Mouse (Mus musculus) megakaryocyte progenitor cell, adult 5-6 weeks (primary cell): ENCODE results near the gene Mrpl21. TPM values are rescaled to one million over a fixed set of nuclear protein-coding genes. Genes with fewer than 3 reads are reported as not detected.
A peak's percentile ranks its signal among the peaks of the same experiment; 100 is the strongest.

ENCODE experiments used
- ATAC-seq: replicated peaks from 2 replicates; pipeline ENCODE4 v1.8.0; 2016; ENCODE audit warnings: mild to moderate bottlenecking, moderate TSS enrichment, inconsistent platforms; ENCODE audit not compliant: poor library complexity
- total RNA-seq, 2 experiments: library from RNA; stranded (forward) in 1 of 2; stranded (reverse) in 1 of 2; fragments of 157-497, 149-512 nt in 1 of 2; fragments of 200-1000 nt in 1 of 2; gene quantifications; 2 replicates each; pipeline versions ENCODE4 v1.2.3 to v1.2.4; 2015 to 2017

Mrpl21 gene
- total RNA-seq (2015): 106 and 119 TPM in 2 replicates
- 88.8 and 102 TPM in 2 replicates for total RNA-seq (2017)

DNA sequence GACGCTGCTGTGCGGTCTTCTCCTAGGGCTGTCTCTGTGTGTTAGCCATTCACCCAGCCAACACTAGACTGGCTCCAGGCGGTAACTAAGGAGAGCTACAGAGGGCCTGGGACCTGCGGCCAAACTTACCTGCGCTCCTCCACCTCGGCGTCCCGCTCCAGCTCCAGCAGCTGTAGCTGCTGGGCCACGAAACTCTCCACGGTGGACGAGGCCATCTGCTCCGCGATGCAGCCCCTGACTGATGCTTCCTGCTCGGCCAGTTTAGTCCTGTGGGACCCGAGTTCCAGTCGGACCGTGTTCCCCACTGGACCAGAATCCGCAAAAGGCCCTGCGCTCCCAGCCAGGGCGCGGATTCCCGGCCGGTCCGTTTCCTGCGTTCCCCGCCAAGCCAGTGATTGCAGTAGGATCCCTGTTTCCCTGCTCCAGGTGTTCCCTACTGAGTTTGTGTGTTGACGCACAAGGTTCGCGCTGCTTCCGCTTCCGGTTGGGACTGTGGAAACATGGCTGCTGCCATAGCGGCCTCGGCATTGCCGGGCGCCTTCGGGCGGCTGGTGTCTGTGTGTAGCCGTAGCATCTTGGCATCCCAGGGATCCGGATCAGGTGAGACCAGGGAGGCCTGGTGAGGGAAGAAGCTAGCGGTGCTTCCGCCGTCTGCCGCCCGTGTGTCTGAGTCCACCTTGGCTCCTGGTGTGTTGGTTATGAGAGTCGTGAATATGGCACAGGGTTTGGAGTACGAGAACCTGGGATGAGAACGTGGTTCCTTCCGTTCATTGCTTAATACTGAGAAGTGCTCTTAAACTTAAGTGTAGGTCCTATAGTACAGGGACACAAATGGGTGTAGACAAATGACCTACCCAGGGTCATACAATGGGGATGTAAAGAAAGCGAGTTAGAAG is at the start of gene Mrpl21, which contains the start of gene Ighmbp2:
TSS of gene Mrpl21 (plus strand) at position 330 of the 896 bp plus-strand sequence.
TSS of gene Ighmbp2 (minus strand) at position 446 of the 896 bp plus-strand sequence.
- peak; percentile 93 for ATAC-seq

GRCm38 (mm10) chr19:3260016-3260415 is 22.7 kb upstream of the Mrpl21 start:
- no peak for ATAC-seq

DNA sequence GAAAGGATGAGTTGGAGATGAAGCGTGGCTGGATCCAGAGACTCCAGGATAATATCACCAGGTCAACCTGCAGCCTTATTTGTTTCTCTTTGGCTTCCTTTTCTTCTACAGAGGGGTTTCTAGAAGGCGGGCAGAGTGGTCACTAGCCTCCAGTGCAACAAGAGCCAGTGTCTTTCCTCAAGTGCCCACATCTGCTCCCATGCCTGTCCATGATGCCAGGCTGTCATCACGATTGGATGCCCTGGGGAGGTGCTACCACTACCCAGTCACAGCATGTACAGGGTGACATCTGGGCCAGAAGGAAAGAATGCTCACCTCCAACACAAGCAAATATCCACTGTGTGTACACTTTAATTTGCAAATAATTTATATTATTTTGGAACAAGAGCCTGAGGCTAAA is 22.1 kb upstream of the Mrpl21 start:
- no peak for ATAC-seq

GRCm38 (mm10) chr19:3261336-3261735 is 21.4 kb upstream of the Mrpl21 start:
- no peak for ATAC-seq

DNA sequence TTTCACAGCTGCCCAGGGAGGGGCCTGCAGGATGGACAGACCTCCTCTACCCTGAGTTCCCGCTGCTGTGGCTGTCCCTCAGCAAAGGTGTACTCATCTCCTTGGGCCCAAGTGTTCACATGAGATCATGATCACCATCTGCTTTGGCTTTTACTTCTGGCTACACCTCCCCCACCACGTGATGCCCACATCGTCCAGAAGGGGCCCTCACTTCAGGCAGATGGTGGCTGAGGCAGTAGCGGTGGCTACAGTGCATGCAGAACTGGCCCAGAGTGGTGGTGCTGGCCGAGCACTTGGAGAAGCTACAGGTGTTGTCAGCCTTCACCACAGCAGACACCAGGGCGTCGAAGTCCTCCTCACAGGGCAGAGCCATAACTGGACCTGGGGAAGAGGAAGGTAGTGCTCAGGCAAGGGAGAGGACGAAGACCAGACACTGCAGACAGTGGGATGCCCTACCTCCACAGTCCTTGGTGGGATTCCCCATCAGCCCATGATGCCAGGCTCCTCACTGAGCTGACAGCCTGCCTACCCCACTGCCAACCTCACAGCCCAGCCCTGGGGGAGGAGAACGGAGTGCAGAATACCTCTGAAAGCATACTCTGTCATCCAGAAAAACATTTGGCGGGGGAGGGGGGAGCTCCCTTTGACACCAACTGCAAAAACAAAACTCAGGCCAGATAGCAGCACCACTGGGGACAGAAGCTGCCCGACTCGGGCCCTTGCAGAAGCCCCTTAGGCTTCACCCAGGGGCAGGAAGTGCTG is 20.8 kb upstream of the Mrpl21 start:
- ATAC-seq: no peak

DNA sequence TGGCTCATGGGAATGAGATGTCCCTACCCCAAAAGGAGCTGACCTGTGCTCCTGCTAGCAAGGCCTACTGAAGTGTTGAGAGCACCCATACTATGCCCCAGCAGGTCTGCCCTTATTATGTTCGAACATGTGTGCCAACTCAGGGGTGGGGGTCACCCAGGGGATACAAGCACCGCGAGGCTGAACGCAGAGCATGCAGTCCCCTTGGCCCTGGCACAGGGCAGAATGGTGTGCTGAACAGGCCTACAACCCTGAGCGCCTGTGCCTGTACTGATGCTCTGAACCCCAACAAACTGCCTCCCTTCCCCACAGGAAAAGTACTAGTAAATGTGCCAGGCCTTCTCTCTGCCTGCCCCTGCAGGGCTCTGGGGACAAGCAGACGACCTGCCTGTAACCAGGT is 18.4 kb upstream of the Mrpl21 start:
- no peak for ATAC-seq

GRCm38 (mm10) chr19:3265180-3265579 is 17.5 kb upstream of the Mrpl21 start:
- ATAC-seq: no peak

DNA sequence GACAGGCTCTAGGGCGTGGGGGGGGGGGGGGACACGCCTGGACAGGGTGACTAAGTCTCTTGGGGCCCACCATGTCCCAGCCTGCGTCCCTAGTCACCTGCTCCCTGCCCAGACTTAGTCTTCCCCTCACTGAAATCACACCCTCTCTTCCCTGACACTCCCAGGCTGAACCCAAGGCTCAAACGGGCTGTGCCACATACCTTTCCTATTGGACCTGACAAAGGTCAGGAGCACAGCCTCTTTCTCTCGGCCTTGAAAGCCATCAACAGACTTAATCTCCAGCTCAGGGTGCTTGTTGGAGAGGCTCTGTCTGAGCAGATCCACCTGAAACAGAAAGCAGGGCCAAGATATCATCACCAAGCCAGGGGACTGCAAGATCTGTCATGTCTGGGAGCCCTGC is 16.6 kb upstream of the Mrpl21 start:
- no peak for ATAC-seq

DNA sequence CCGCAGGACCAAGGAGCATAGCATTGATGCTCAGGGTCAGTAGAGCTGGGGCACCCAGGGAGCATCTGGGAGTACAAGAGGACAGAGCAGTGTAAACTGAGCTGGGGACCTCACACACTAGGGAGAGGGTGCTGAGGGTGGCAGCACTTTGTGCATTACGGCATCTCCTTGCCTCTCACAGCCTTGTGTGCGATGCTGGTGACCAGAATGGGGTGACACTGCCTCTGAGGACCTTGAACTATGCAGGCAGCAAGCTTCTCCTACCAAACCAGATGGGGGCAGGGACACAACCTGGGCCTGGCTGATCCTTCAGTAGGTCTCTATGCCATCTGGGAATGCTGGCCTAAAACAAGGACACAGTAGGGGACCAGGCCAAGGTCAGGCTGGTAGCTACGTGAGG is 16.0 kb upstream of the Mrpl21 start:
- no peak for ATAC-seq

GRCm38 (mm10) chr19:3267340-3267739 is 15.4 kb upstream of the Mrpl21 start:
- ATAC-seq: no peak

DNA sequence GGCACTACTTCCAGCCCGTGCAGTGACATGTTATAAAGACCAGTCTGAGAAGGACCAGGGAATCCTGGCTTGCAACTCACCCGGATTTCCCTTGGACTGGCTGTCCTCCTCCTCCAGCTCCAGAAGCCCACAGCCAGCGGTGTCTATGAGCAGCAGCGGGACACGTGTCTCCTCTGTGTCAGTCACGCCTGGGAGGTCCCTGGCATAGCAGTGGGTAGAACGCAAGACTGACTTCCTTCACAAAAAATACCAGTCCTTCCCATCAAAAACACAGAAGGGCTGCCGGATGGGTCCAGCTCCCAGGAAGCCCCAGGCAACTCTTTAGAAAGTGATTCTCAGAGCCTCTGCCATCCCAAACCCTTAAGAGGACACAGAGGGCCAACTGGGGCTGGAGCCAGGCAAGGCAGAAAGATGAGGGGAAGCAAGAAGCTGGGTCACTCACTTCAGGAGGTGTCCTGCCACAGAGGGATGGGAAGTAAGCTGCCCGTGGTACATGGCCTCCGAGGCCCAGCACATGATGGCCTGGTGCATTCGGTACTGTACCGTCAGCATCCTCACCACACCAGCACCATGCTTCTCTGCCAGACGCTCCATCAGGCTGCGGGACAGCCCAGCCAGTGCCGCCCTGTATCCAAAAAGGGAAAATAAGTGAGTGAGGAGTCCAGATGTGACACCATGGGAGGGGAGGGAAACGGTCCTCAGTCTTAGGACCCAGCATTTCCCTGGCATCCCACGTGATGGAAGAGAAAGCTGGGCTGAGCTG is 14.3 kb upstream of the Mrpl21 start:
- no peak for ATAC-seq

- no peak for ATAC-seq
Observed at GRCm38 (mm10) chr19:3269279-3269678, 13.4 kb upstream of the Mrpl21 start.

DNA sequence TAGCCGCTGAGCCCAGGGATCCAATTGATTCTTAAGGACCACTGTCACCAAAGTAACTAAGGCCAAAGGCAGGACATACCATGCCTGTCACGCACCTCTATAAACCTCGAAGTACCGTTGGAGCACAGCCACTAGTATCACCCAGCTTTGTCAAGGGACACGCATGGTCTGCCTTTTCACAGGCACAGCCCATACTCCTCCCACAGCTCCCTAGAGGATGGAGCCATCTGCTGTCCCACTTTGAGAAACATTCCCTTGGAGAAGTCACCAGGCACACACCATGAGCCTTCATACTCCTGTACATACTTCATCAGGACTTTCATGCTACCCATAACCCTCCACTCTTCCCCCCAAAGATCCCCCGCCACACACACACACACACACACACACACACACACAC is 12.9 kb upstream of the Mrpl21 start:
- ATAC-seq: no peak

GRCm38 (mm10) chr19:3271366-3271765 is 11.3 kb upstream of the Mrpl21 start:
- no peak for ATAC-seq

DNA sequence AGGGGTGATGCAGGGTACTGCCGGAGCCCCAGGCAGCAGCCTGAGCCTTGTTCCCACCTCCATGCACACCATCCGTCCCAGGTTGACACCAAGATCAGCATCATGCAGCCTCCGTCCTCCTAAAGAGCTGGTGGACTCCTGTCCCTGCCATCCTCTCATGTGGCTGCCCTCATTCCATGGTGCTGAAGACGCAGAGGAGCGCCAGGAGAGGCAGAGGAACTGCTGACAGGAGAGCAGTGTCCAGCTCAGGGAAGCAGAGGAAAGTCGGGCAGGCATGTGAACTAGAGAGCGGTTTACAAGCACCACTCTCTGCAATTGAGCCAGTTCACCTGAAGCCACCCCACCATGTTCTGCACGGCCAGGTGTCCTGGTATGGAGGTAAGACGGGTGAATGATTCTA is 9.4 kb upstream of the Mrpl21 start:
- ATAC-seq: no peak

DNA sequence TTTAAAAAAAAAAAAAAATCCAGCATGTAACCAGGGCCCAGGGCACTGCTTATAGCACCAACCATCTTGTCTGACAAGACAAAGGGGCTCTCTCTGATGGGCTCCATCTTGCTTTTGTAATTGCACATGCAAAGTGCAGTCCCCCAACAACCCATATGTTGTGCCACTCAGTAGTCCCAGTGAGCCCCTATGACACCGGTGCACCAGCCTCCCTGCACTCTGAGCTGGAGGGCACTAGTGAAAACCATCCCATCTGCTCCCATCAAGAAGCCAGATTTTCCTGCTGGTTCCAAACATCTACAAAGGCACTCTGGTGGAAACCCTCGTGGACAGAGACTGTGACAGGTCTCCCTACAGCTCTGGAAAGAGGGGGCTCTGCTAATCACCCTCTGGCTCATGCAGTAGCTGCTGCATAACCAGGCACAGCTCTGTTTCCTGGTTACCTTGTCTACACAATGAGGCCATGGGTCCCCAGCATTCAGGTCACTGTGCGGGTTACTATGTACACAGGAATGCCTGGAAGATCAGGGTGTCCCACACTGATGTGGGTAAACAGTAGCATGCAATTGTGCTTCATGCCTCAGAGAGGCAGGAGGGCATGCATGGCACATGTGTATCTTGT is 6.8 kb upstream of the Mrpl21 start:
- ATAC-seq: no peak

DNA sequence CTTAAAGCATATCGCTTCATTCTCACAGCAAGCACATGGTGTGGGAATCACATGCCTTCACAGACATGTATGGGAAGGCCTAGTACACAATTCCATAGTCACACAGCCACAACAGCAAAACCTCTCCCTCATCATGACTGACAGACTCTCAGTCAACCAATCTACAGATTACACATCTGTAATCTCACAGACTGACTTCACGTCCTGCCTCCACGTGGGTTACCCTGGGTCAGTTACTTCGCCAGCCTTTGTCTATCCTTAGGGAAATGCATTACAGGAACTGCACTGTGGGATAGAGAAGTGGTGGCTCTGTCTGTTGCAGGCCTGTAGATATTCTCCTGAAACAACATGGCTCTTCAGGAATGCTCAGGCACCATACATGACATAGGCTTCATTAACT is 815 bp upstream of the Mrpl21 start:
- 0 out of 2 replicates have a peak, but pooled peaks have one; percentile 3 for ATAC-seq

DNA sequence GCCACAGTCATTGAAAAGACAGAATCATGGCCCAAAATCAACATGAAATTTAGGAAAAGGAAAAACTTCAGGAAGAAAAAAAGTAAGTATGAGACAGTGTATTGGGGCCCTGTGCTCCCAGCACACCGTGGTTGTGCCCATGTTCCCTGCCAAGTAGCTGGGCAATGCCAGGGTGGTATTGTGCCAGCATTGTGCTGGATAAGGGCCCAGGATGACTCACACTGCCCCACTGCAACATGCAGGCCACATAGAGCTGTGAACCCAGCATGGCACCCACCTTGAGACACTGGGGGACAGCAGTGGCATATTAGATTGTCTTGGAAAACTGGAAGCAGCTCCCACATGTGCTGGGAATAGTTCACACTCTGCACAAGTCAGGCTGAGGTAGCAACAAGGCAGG is 6.3 kb downstream of the Mrpl21 start:
- no peak for ATAC-seq

GRCm38 (mm10) chr19:3292028-3292427 is 9.3 kb downstream of the Mrpl21 start:
- peak; percentile 98 for ATAC-seq

- no peak for ATAC-seq
Observed at GRCm38 (mm10) chr19:3292993-3293392, 10.3 kb downstream of the Mrpl21 start.

- no peak for ATAC-seq
Observed at GRCm38 (mm10) chr19:3295245-3295644, 12.5 kb downstream of the Mrpl21 start.
